Mouse (Mus musculus) megakaryocyte, embryonic 14.5 days (primary cell): ENCODE measurements around the gene Farp1.

Source experiments
- FLI1 ChIP-seq: IDR thresholded peaks from 2 replicates; pipeline ENCODE4 v1.6.1; 2012; ENCODE audit warnings: low read length, inconsistent platforms, mixed read lengths
- GATA1 ChIP-seq: IDR thresholded peaks from 3 replicates; pipeline ENCODE4 v1.6.1; 2012; ENCODE audit warnings: mixed read lengths, low read length, inconsistent platforms, borderline replicate concordance

DNA sequence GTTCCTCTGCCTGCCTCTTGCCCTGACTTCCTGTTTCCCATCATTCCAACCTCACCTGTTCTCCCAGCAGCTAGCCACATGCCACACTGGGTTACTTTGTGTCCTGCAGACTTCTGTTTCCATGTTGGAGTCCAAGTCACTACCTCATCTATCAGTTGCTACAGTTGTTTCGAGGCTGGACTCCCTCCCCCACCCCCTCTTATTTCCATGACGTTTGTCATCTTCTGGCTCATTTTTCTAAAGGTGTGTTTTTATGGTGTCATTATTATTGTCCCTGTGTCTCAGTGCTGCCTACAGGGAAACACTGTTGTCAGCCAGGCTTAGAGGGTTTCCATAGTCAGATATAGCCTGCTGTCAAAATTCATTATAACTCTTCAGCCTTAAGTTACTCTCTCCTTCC lies 64.9 kb downstream of the Farp1 start:
- TF ChIP-seq GATA1, result no peak
- no peak for TF ChIP-seq FLI1
